Mouse (Mus musculus) olfactory bulb, adult 2 months (tissue): ENCODE measurements around the gene Zfand2b.

Experiments used
- CTCF ChIP-seq: fragments of 200-500 bp; IDR thresholded peaks from 2 replicates; pipeline ENCODE4 v1.5.1; 2012; ENCODE audit warnings: low read depth, mild to moderate bottlenecking, low read length, moderate library complexity; ENCODE audit not compliant: insufficient read depth
- POLR2A ChIP-seq: fragments of 200-500 bp; IDR thresholded peaks from 2 replicates; pipeline ENCODE4 v1.6.1; 2012; ENCODE audit warnings: mild to moderate bottlenecking, low read depth, low read length, moderate library complexity; ENCODE audit not compliant: insufficient read depth

- no peak for TF ChIP-seq CTCF
- no peak for TF ChIP-seq POLR2A
These were observed 48.5 kb downstream of the Zfand2b start for GRCm38 (mm10) chr1:75216797-75217585.
